Mouse (Mus musculus) ES-E14 (cell line): ENCODE results near the gene Gm10842.
"Not testable (repeated sequence)": the region's sequence is repeated elsewhere in the genome, so short reads cannot be mapped to it uniquely, and the experiment has no call there.

Experiments used
- CHD2 ChIP-seq: IDR thresholded peaks from 2 replicates; pipeline ENCODE4 v1.6.1; 2014; ENCODE audit warnings: mild to moderate bottlenecking, low read depth, low read length, inconsistent platforms
- HCFC1 ChIP-seq: IDR thresholded peaks from 2 replicates; pipeline ENCODE4 v1.6.1; 2012; ENCODE audit warnings: low read length, inconsistent platforms, borderline replicate concordance; ENCODE audit not compliant: insufficient read depth
- MAFK ChIP-seq: IDR thresholded peaks from 2 replicates; pipeline ENCODE4 v1.6.1; 2014; ENCODE audit warnings: mild to moderate bottlenecking, low read depth, low read length, inconsistent platforms; ENCODE audit not compliant: insufficient read depth
- ZC3H11A ChIP-seq: IDR thresholded peaks from 2 replicates; pipeline ENCODE4 v1.6.1; 2012; ENCODE audit warnings: low read depth, mild to moderate bottlenecking, inconsistent platforms, low read length, borderline replicate concordance

DNA sequence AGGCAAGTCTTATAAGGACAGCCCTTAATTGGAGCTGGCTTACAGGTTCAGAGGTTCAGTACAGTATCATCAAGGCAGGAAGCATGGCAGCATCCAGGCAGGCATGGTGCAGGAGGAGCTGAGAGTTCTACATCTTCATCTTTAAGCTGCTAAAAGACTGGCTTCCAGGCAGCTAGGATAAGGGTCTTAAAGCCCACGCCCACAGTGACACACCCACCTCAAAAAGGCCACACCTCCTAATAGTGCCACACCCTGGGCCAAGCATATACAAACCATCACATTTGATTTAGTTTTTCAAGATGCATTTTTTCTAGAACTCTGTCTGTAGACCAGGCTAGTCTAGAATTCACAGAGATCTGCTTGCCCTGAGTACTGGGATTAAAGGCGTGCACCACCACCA, 9.4 kb upstream of the Gm10842 start:
- TF ChIP-seq CHD2, HCFC1, ZC3H11A, MAFK: not testable (repeated sequence)
